Mouse (Mus musculus): ENCODE results near the gene Tmem104.

DNA sequence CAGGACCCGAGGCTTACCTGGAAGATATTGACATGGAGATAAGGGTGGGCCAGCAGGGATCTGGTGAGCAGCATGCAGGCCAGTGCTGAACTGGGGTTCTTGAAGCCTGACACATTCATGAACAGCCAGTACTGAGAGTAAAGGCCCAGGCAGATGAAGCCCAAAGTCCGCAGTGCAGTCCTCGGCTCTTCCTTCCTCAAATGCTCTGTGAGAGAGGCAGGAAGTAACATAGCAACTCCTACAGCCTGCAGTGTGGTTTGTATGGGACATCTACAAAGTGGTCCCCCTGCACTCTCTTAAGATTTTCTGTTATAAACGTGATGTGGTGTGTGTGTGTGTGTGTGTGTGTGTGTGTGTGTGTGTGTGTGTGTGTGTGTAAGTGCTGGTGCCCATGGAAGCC, 98.0 kb downstream of the Tmem104 start:
- no peak for TF ChIP-seq CTCF (IDR thresholded peaks at IDR 0.05; ENCODE audit: control insufficient read depth, insufficient read depth, insufficient read length)
- no peak for TF ChIP-seq FOSL1 (IDR thresholded peaks at IDR 0.05; ENCODE audit: insufficient read depth, low read length, poor library complexity, severe bottlenecking)
- no peak for TF ChIP-seq CEBPB (IDR thresholded peaks at IDR 0.05; ENCODE audit: low read depth)
- TF ChIP-seq USF1 (IDR thresholded peaks at IDR 0.05; ENCODE audit: low read depth), result no peak
- TF ChIP-seq MYOG (IDR thresholded peaks at IDR 0.05; ENCODE audit: control insufficient read depth, extremely low read depth, insufficient read length), result no peak

All from C2C12 (cell line).